Mouse (Mus musculus) brown adipose tissue, adult 24 weeks (tissue): Measurements from ENCODE around the gene Fzd10. TPM values are rescaled to one million over a fixed set of nuclear protein-coding genes. Genes with fewer than 3 reads are reported as not detected.

Experiments used
- H3K27ac ChIP-seq: fragments of 200-500 bp; replicated peaks from 2 replicates; pipeline ENCODE4 v1.5.1; 2012; ENCODE audit warnings: low read depth, mild to moderate bottlenecking, low read length
- H3K4me1 ChIP-seq: fragments of 200-500 bp; 2 replicates; pipeline ENCODE4 v1.6.1; 2012; ENCODE audit warnings: low read length, mixed read lengths; ENCODE audit not compliant: control insufficient read depth, insufficient read depth, insufficient read length
- H3K4me3 ChIP-seq: fragments of 200-500 bp; 2 replicates; pipeline ENCODE4 v1.5.1; 2012; ENCODE audit warnings: low read depth, mild to moderate bottlenecking, low read length, moderate library complexity; ENCODE audit not compliant: insufficient read depth
- polyA plus RNA-seq: library from polyadenylated mRNA; stranded (reverse); fragments of >200 nt; gene quantifications from 2 replicates; pipeline ENCODE4 v1.2.4, GENCODE M21; 2012; ENCODE audit not compliant: missing spikeins, insufficient read depth, insufficient read length

Gene Fzd10
- polyA plus RNA-seq, 1 experiment: not detected

GRCm38 (mm10) chr5:128596813-128597212 is 3.8 kb upstream of the Fzd10 start:
- no peak overlapping the region for H3K27ac ChIP-seq
- H3K4me3 ChIP-seq: no peak overlapping the region
- H3K4me1 ChIP-seq: no peaks in the 10 kb centered on the region

GRCm38 (mm10) chr5:128597381-128597780 is 3.3 kb upstream of the Fzd10 start:
- Histone ChIP-seq H3K4me3 (no peak overlapping the region), H3K27ac (no peak overlapping the region)

GRCm38 (mm10) chr5:128598191-128598720 is 2.4 kb upstream of the Fzd10 start:
- H3K4me1 ChIP-seq: no peaks in the 10 kb centered on the region
- H3K27ac ChIP-seq: no peak overlapping the region
- no peak overlapping the region for H3K4me3 ChIP-seq

More at GRCm38 (mm10) chr5:128597381-128597780, 3.3 kb upstream of the Fzd10 start:
- H3K4me1 ChIP-seq: no peaks in the 10 kb centered on the region

GRCm38 (mm10) chr5:128598760-128599364 is 1.8 kb upstream of the Fzd10 start:
- Histone ChIP-seq H3K4me1 (no peaks in the 10 kb centered on the region), H3K27ac (no peak overlapping the region), H3K4me3 (no peak overlapping the region)

- Histone ChIP-seq H3K4me1 (no peaks in the 10 kb centered on the region), H3K4me3 (no peak overlapping the region), H3K27ac (no peak overlapping the region)
Measured at GRCm38 (mm10) chr5:128599365-128600071, 1.1 kb upstream of the Fzd10 start.

- H3K27ac ChIP-seq: no peak overlapping the region
- H3K4me1 ChIP-seq: no peaks in the 10 kb centered on the region
- peak overlapping the region; percentile 35 for H3K4me3 ChIP-seq
Measured at GRCm38 (mm10) chr5:128601036-128602019, 684 bp downstream of the Fzd10 start.

- no peak overlapping the region for H3K4me3 ChIP-seq
Measured at GRCm38 (mm10) chr5:128603693-128604092, 3.0 kb downstream of the Fzd10 start.

GRCm38 (mm10) chr5:128606596-128606995 is 6.0 kb downstream of the Fzd10 start:
- H3K4me3 ChIP-seq: no peak overlapping the region
- no peaks in the 10 kb centered on the region for H3K4me1 ChIP-seq
- no peak overlapping the region for H3K27ac ChIP-seq

More at GRCm38 (mm10) chr5:128603693-128604092, 3.0 kb downstream of the Fzd10 start:
- no peak overlapping the region for H3K27ac ChIP-seq
- H3K4me1 ChIP-seq: no peaks in the 10 kb centered on the region

GRCm38 (mm10) chr5:128609091-128609490 is 8.4 kb downstream of the Fzd10 start:
- Histone ChIP-seq H3K4me3 (no peak overlapping the region), H3K4me1 (no peaks in the 10 kb centered on the region), H3K27ac (no peak overlapping the region)

- no peaks in the 10 kb centered on the region for H3K4me1 ChIP-seq
- H3K27ac ChIP-seq: no peak overlapping the region
- no peak overlapping the region for H3K4me3 ChIP-seq
Measured at GRCm38 (mm10) chr5:128617621-128618020, 17.0 kb downstream of the Fzd10 start.

- H3K4me3 ChIP-seq: no peak overlapping the region
- no peaks in the 10 kb centered on the region for H3K4me1 ChIP-seq
- H3K27ac ChIP-seq: no peak overlapping the region
Measured at GRCm38 (mm10) chr5:128619987-128620386, 19.3 kb downstream of the Fzd10 start.

GRCm38 (mm10) chr5:128620408-128620807 is 19.8 kb downstream of the Fzd10 start:
- Histone ChIP-seq H3K4me1 (no peaks in the 10 kb centered on the region), H3K4me3 (no peak overlapping the region), H3K27ac (no peak overlapping the region)

GRCm38 (mm10) chr5:128627763-128628162 is 27.1 kb downstream of the Fzd10 start:
- Histone ChIP-seq H3K27ac (no peak overlapping the region), H3K4me1 (no peaks in the 10 kb centered on the region), H3K4me3 (no peak overlapping the region)

GRCm38 (mm10) chr5:128636648-128637047 is 36.0 kb downstream of the Fzd10 start:
- no peak overlapping the region for H3K4me3 ChIP-seq
- H3K27ac ChIP-seq: no peak overlapping the region
- no peaks in the 10 kb centered on the region for H3K4me1 ChIP-seq
